Mouse (Mus musculus): ENCODE results near the gene Stx2. TPM values are rescaled to one million over a fixed set of nuclear protein-coding genes. Genes with fewer than 3 reads are reported as not detected.
A peak's percentile ranks its signal among the peaks of the same experiment; 100 is the strongest.

Gene Stx2
- total and polyA plus RNA-seq, 3 experiments = 0.74 to 5.2 (median 2.5) TPM

- dilution Hi-C loops (cut with MboI; ENCODE audit: extremely low pct_ligation_motif_present, extremely low pct_unique_long_range_greater_than_20kb, low sequenced_read_pairs) = no loop called here
- Histone ChIP-seq H3K79me2 (replicated peaks; ENCODE audit: control insufficient read depth, extremely low read depth, insufficient read depth, poor library complexity, severe bottlenecking) (no peaks in the 10 kb centered on the region), H3K9ac (ENCODE audit: insufficient read depth, low read depth) (no peak overlapping the region), H3K9me3 (replicated peaks; ENCODE audit: low read length) (peaks cover 2% of the 10 kb centered on the region), H3K4me2 (ENCODE audit: insufficient read depth, low read depth, poor library complexity, severe bottlenecking) (no peak overlapping the region), H3K36me3 (replicated peaks in 1 of 2; ENCODE audit: control insufficient read depth in 1 of 2, insufficient read depth in 1 of 2, low read length in 1 of 2) (no peaks in the 10 kb centered on the region), H3K4me1 (ENCODE audit: control insufficient read depth in 1 of 2, insufficient read depth in 2 of 2) (no peaks in the 10 kb centered on the region), H3K4me3 (replicated peaks in 1 of 3; ENCODE audit: low read depth in 2 of 3, low read length in 2 of 3, poor library complexity in 1 of 3) (no peak overlapping the region), H3K27me3 (replicated peaks) (peaks cover 11% of the 10 kb centered on the region), H3K27ac (ENCODE audit: insufficient read depth, low read depth) (no peak overlapping the region)
- DNase-seq (ENCODE audit: extremely low read depth) = no peak
- in situ Hi-C loops (cut with MboI; ENCODE audit: low pct_ligation_motif_present, low pct_unique_long_range_greater_than_20kb, low sequenced_read_pairs) = no loop called here
- no peak for TF ChIP-seq MEF2A (IDR thresholded peaks at IDR 0.05; ENCODE audit: borderline replicate concordance, low read depth, low read length)
- no peak for TF ChIP-seq BHLHE40 (IDR thresholded peaks at IDR 0.05; ENCODE audit: low read depth, low read length)
- TF ChIP-seq JUND (conservative IDR thresholded peaks at IDR 0.05; ENCODE audit: low read depth, low read length) = no peak
These were observed 29.4 kb upstream of the Stx2 start for GRCm38 (mm10) chr5:129037739-129038138.

DNA sequence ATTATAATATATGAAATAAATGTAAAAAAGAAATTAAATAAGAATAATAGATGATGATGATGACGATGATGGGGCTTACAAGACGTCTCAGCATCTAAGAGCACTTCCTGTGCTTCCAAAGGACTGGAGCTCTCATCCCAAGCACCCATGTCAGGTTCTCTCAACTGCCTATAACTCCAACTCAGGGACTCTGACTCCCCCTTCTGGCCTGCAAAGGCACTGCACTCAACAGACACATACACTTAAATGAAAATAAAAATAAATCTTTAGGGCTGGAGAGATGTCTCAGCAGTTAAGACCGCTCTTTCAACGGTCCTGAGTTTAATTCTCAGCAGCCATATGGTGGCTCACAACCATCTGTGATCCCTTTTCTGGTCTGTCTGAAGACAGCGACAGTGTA, 28.3 kb upstream of the Stx2 start:
- in situ Hi-C loops (cut with MboI; ENCODE audit: low pct_ligation_motif_present, low pct_unique_long_range_greater_than_20kb, low sequenced_read_pairs) (no loop called here), dilution Hi-C loops (cut with MboI; ENCODE audit: extremely low pct_ligation_motif_present, extremely low pct_unique_long_range_greater_than_20kb, low sequenced_read_pairs) (no loop called here)
- Histone ChIP-seq H3K4me2 (ENCODE audit: insufficient read depth, low read depth, poor library complexity, severe bottlenecking) (no peak overlapping the region), H3K9me3 (replicated peaks; ENCODE audit: low read length) (peaks cover 2% of the 10 kb centered on the region), H3K79me2 (replicated peaks; ENCODE audit: control insufficient read depth, extremely low read depth, insufficient read depth, poor library complexity, severe bottlenecking) (no peaks in the 10 kb centered on the region), H3K4me3 (replicated peaks in 1 of 3; ENCODE audit: low read depth in 2 of 3, low read length in 2 of 3, poor library complexity in 1 of 3) (no peak overlapping the region), H3K4me1 (ENCODE audit: control insufficient read depth in 1 of 2, insufficient read depth in 2 of 2) (no peaks in the 10 kb centered on the region), H3K9ac (ENCODE audit: insufficient read depth, low read depth) (no peak overlapping the region), H3K27ac (ENCODE audit: insufficient read depth, low read depth) (no peak overlapping the region), H3K36me3 (replicated peaks in 1 of 2; ENCODE audit: control insufficient read depth in 1 of 2, insufficient read depth in 1 of 2, low read length in 1 of 2) (no peaks in the 10 kb centered on the region), H3K27me3 (replicated peaks) (peaks cover 11% of the 10 kb centered on the region)
- TF ChIP-seq MYC (IDR thresholded peaks at IDR 0.05; ENCODE audit: low read depth, low read length) = no peak
- TF ChIP-seq CTCF (conservative IDR thresholded peaks at IDR 0.05 in 1 of 2, IDR thresholded peaks at IDR 0.05 in 1 of 2; ENCODE audit: low read depth in 2 of 2, low read length in 2 of 2) = peak; percentile 21 to 32; a peak in 1 of 4 replicates
- no peak for DNase-seq (ENCODE audit: extremely low read depth)

DNA sequence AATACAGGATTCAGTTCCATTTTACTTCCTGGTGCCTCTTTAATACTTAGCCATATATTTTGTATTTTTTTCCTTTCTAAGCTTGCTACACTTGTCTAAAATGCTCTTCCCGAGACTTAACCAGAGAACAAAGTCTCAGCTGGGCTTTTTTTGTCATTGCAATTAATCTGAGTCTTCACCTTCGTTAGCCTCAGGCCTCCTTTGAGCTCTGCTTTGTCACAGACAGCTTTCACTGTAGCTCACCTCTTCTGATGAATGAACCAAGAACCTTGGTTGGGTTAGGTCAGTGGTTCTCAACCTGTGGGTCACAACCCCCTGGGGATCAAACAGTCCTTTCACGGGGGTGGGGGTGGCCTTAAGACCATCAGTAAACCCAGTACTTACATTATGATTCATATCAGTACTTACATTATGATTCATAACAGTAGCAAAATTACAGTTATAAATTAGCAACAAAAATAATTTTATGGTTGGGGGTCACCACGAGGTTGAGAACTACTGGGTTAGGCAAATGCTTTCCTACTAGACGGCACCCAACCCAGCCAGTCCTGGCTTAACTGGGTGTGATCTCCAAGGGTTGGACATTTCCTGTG, 20.9 kb upstream of the Stx2 start:
- H3K36me3 ChIP-seq (replicated peaks in 1 of 2; ENCODE audit: control insufficient read depth in 1 of 2, insufficient read depth in 1 of 2, low read length in 1 of 2) = peaks cover 15 to 25% of the 10 kb centered on the region in 2 experiments
- peaks cover 2% of the 10 kb centered on the region for H3K9me3 ChIP-seq (replicated peaks; ENCODE audit: low read length)
- in situ Hi-C loops (cut with MboI; ENCODE audit: low pct_ligation_motif_present, low pct_unique_long_range_greater_than_20kb, low sequenced_read_pairs) (no loop called here), dilution Hi-C loops (cut with MboI; ENCODE audit: extremely low pct_ligation_motif_present, extremely low pct_unique_long_range_greater_than_20kb, low sequenced_read_pairs) (no loop called here)
- H3K4me3 ChIP-seq (replicated peaks in 1 of 3; ENCODE audit: low read depth in 2 of 3, low read length in 2 of 3, poor library complexity in 1 of 3) = no peak overlapping the region
- no peak for DNase-seq (ENCODE audit: extremely low read depth)
- H3K9ac ChIP-seq (ENCODE audit: insufficient read depth, low read depth) = no peak overlapping the region
- no peak overlapping the region for H3K27ac ChIP-seq (ENCODE audit: insufficient read depth, low read depth)
- TF ChIP-seq IRF4 (IDR thresholded peaks at IDR 0.05; ENCODE audit: low read depth, low read length) = peak; percentile 69
- TF ChIP-seq RAD21 (IDR thresholded peaks at IDR 0.05; ENCODE audit: low read depth, low read length) = no peak
- TF ChIP-seq ETS1 (conservative IDR thresholded peaks at IDR 0.05; ENCODE audit: low read depth, low read length) = peak; percentile 33; the same call in 1 of the 2 replicates
- no peak for TF ChIP-seq CHD1 (IDR thresholded peaks at IDR 0.05; ENCODE audit: low read depth, low read length)
- TF ChIP-seq ZMIZ1 (IDR thresholded peaks at IDR 0.05; ENCODE audit: low read depth, low read length) = no peak
- TF ChIP-seq EP300 (IDR thresholded peaks at IDR 0.05; ENCODE audit: low read length) = peak; percentile 66; the same call in 1 of the 2 replicates
- peak; percentile 32; the same call in 1 of the 2 replicates for TF ChIP-seq JUN (IDR thresholded peaks at IDR 0.05; ENCODE audit: insufficient read depth, low read depth, low read length)
- 0 out of 2 replicates have a peak, but pooled peaks have one; percentile 26 for TF ChIP-seq BHLHE40 (IDR thresholded peaks at IDR 0.05; ENCODE audit: low read depth, low read length)
- TF ChIP-seq JUND (conservative IDR thresholded peaks at IDR 0.05; ENCODE audit: low read depth, low read length) = peak; percentile 80; the same call in 1 of the 2 replicates
- H3K4me2 ChIP-seq (ENCODE audit: insufficient read depth, low read depth, poor library complexity, severe bottlenecking) = no peak overlapping the region
- H3K4me1 ChIP-seq (ENCODE audit: control insufficient read depth in 1 of 2, insufficient read depth in 2 of 2) = no peaks in the 10 kb centered on the region
- H3K27me3 ChIP-seq (replicated peaks) = no peaks in the 10 kb centered on the region
- H3K79me2 ChIP-seq (replicated peaks; ENCODE audit: control insufficient read depth, extremely low read depth, insufficient read depth, poor library complexity, severe bottlenecking) = no peaks in the 10 kb centered on the region
